Mouse (Mus musculus): ENCODE data around the gene Tmem211.

Gene Tmem211

GRCm38 (mm10) chr5:113271207-113271811 is 44.6 kb downstream of the Tmem211 start:
- in situ Hi-C loops (cut with MseI, MboI): no loop called here

- in situ Hi-C loops (cut with MseI, MboI): no loop called here
These were observed 49.1 kb downstream of the Tmem211 start for GRCm38 (mm10) chr5:113275839-113276238.

- in situ Hi-C loops (cut with MseI, MboI): no loop called here
These were observed 53.6 kb downstream of the Tmem211 start for GRCm38 (mm10) chr5:113280138-113280856.

- in situ Hi-C loops (cut with MseI, MboI): no loop called here
These were observed 54.8 kb downstream of the Tmem211 start for GRCm38 (mm10) chr5:113281557-113281956.

- in situ Hi-C loops (cut with MseI, MboI): no loop called here
These were observed 57.0 kb downstream of the Tmem211 start for GRCm38 (mm10) chr5:113283726-113284125.

- in situ Hi-C loops (cut with MseI, MboI): no loop called here
These were observed 58.8 kb downstream of the Tmem211 start for GRCm38 (mm10) chr5:113285541-113285940.

- in situ Hi-C loops (cut with MseI, MboI): no loop called here
These were observed 59.3 kb downstream of the Tmem211 start for GRCm38 (mm10) chr5:113286048-113286447.

GRCm38 (mm10) chr5:113286591-113287520 is 60.1 kb downstream of the Tmem211 start:
- in situ Hi-C loops (cut with MseI, MboI): no loop called here

- in situ Hi-C loops (cut with MseI, MboI): no loop called here
These were observed 61.1 kb downstream of the Tmem211 start for GRCm38 (mm10) chr5:113287762-113288161.

- in situ Hi-C loops (cut with MseI, MboI): no loop called here
These were observed 61.8 kb downstream of the Tmem211 start for GRCm38 (mm10) chr5:113288490-113288889.
